Mouse (Mus musculus) lung, postnatal 0 days (tissue): ENCODE measurements at regions not wholly inside any gene's neighbourhood (a gene's known extent, or its start where the extent isn't known, plus 50 kb on each side); places are given as distances from the start of the nearest gene placed in this dataset.

Experiments used
- ATAC-seq: fragments of 200-750 bp; cut with Nextera tagmentation; 2 replicates; pipeline ENCODE4 v1.8.0; 2017; ENCODE audit warnings: moderate library complexity
- DNase-seq: peaks from one replicate; pipeline ENCODE4 v3.0.0-alpha.2; 2016; ENCODE audit warnings: low spot score
- H3K27ac ChIP-seq: fragments of 300-500 bp; sonication (generic); 2 replicates; pipeline ENCODE4 v1.5.1; 2014; ENCODE audit warnings: antibody characterized with exemption, mild to moderate bottlenecking, low read length, mixed read lengths
- H3K27me3 ChIP-seq: fragments of 300-500 bp; sonication (generic); replicated peaks from 2 replicates; pipeline ENCODE4 v1.6.1; 2014; ENCODE audit warnings: low read length, mixed read lengths; ENCODE audit not compliant: insufficient read depth
- H3K36me3 ChIP-seq: fragments of 300-500 bp; sonication (generic); 2 replicates; pipeline ENCODE4 v1.6.1; 2014; ENCODE audit warnings: low read length, mixed read lengths; ENCODE audit not compliant: insufficient read depth
- H3K4me1 ChIP-seq: fragments of 300-500 bp; sonication (generic); 2 replicates; pipeline ENCODE4 v1.6.1; 2014; ENCODE audit warnings: antibody characterized with exemption, low read depth, low read length, mixed read lengths; ENCODE audit not compliant: insufficient read depth
- H3K4me2 ChIP-seq: fragments of 300-500 bp; sonication (generic); replicated peaks from 2 replicates; pipeline ENCODE4 v1.6.1; 2014; ENCODE audit warnings: low read depth, mild to moderate bottlenecking, low read length, moderate library complexity, mixed read lengths
- H3K4me3 ChIP-seq: fragments of 300-500 bp; sonication (generic); 2 replicates; pipeline ENCODE4 v1.5.1; 2014; ENCODE audit warnings: low read depth, low read length
- H3K9ac ChIP-seq: fragments of 300-500 bp; sonication (generic); replicated peaks from 2 replicates; pipeline ENCODE4 v1.6.1; 2014; ENCODE audit warnings: low read depth, mild to moderate bottlenecking
- H3K9me3 ChIP-seq: fragments of 300-500 bp; sonication (generic); 2 replicates; pipeline ENCODE4 v1.6.1; 2016; ENCODE audit warnings: low read length, mixed read lengths
- CTCF ChIP-seq: IDR thresholded peaks from 2 replicates; pipeline ENCODE4 v1.5.1; 2016; ENCODE audit warnings: antibody characterized with exemption, mild to moderate bottlenecking
- EP300 ChIP-seq: IDR thresholded peaks from 2 replicates; pipeline ENCODE4 v1.6.1; 2016; ENCODE audit warnings: antibody characterized with exemption, mild to moderate bottlenecking, control low read depth
- WGBS: fragments of 180-500 bp; shearing (Covaris S2); extraction: QIAGEN DNeasy Blood & Tissue Kit; methylation state at CpG from one replicate; pipeline ENCODE4 v1.1.7; 2014; 5-methylcytosine and 5-hydroxymethylcytosine counted together

GRCm38 (mm10) chr6:110208822-110209221 is 436.6 kb upstream of the Grm7 start:
- H3K27ac ChIP-seq: no peak overlapping the region
- no peak overlapping the region for H3K4me2 ChIP-seq
- no peak overlapping the region for H3K9ac ChIP-seq
- WGBS: 81% methylated on average over 1 of the region's 1 CpGs
- DNase-seq (no peak), ATAC-seq (no peak)
- no peaks in the 10 kb centered on the region for H3K27me3 ChIP-seq
- no peaks in the 10 kb centered on the region for H3K4me1 ChIP-seq
- no peaks in the 10 kb centered on the region for H3K9me3 ChIP-seq
- no peak overlapping the region for H3K4me3 ChIP-seq
- TF ChIP-seq EP300: no peak
- no peak for TF ChIP-seq CTCF
- no peaks in the 10 kb centered on the region for H3K36me3 ChIP-seq

DNA sequence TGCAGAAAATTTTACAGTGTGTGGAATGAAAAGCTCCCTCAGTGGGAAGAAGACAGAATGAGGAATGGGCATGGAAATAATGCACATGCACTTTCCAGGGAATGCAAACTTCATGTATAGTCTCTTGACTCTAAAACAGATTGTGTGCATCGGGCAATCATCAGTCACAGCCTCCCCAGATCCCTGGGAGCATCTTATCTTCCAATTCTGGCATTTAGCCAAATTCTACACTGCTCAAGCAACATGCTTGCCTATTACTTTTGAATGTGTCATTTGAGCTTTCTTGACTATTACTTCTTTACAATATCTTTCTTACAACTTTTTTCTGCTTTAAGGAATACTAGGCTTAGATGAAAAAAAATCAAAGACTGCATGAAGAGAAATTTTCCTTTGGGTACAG is 397.9 kb upstream of the Grm7 start:
- Histone ChIP-seq H3K36me3 (no peaks in the 10 kb centered on the region), H3K4me2 (no peak overlapping the region), H3K27ac (no peak overlapping the region), H3K9me3 (no peaks in the 10 kb centered on the region), H3K27me3 (no peaks in the 10 kb centered on the region), H3K9ac (no peak overlapping the region), H3K4me3 (no peak overlapping the region), H3K4me1 (no peaks in the 10 kb centered on the region)
- ATAC-seq: no peak
- WGBS: 29% methylated on average over 1 of the region's 1 CpGs
- TF ChIP-seq CTCF: no peak
- TF ChIP-seq EP300: no peak
- DNase-seq: no peak

- H3K27ac ChIP-seq: no peak overlapping the region
- no peak overlapping the region for H3K4me2 ChIP-seq
- no peak overlapping the region for H3K4me3 ChIP-seq
- H3K27me3 ChIP-seq: no peaks in the 10 kb centered on the region
- no peaks in the 10 kb centered on the region for H3K9me3 ChIP-seq
- TF ChIP-seq EP300 (no peak), CTCF (no peak)
- ATAC-seq (no peak), DNase-seq (no peak)
- no peaks in the 10 kb centered on the region for H3K36me3 ChIP-seq
- no peak overlapping the region for H3K9ac ChIP-seq
- 70% methylated on average over 2 of the region's 2 CpGs for WGBS
- H3K4me1 ChIP-seq: no peaks in the 10 kb centered on the region
Measured at GRCm38 (mm10) chr6:110296549-110296948, 348.8 kb upstream of the Grm7 start.
